Mouse (Mus musculus) erythroblast, adult 5-6 weeks (primary cell): ENCODE results near the gene Lsm12. TPM values are rescaled to one million over a fixed set of nuclear protein-coding genes. Genes with fewer than 3 reads are reported as not detected.

Experiments used
- ATAC-seq: replicated peaks from 2 replicates; pipeline ENCODE4 v1.8.0; 2016; ENCODE audit warnings: moderate number of reproducible peaks, mild to moderate bottlenecking, moderate TSS enrichment, inconsistent platforms; ENCODE audit not compliant: poor library complexity, low FRiP score, severe bottlenecking
- total RNA-seq, 2 experiments: library from RNA; stranded (forward) in 1 of 2; stranded (reverse) in 1 of 2; fragments of 150-400 nt in 1 of 2; fragments of 200-764, 138-1000 nt in 1 of 2; gene quantifications; 2 replicates each; pipeline versions ENCODE4 v1.2.3 to v1.2.4; 2015 to 2017; ENCODE audit warnings: low replicate concordance in 2 of 2

Gene Lsm12
- total RNA-seq, 2 experiments from 2014 or later, result 28.8 to 48.8 TPM

DNA sequence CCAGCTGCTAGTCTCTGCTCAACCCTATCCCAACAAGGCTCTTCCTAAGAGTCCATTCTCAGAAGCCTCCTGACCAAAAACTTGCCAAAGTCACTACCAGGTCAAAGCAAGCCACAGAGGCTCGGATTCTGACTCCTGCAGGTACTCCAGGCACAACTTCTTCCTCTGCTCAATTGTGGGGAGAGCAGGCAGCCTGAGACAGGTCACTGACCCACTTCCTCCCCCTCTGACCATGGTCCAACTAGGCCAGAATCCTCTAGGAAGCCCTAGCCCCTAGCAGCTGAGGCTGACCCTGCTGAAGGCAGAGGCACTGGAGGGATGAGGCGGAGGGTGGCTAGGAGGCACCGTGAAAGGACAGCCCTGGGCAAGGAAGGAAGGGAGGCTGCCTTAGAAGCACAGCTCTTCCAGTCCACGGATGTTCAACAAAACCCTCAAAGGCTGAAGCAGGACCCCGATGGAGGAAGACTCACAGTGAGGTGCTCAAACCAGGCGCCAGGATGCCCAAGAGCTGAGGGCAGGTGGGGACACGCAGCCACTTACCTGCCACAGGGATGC, 32.9 kb upstream of the Lsm12 start:
- ATAC-seq, result no peak

DNA sequence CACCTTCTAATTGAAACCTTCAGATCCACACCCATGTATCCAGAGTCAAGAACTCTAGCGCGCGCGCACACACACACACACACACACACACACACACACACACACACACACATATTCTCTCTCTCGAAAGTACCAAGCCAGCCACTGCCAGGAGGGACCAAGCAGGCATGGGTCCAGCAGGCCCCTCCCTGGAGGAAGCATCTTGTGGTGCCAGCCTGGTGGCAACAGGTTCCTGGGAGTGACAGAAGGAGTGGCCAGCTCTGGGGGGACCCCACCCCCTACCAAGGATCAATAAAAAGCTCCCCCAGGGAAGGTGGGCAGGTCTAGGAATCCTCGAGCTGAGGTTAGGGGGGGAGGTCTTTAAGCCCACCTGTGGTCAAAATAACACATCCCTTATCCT, 32.3 kb upstream of the Lsm12 start:
- ATAC-seq, result no peak

DNA sequence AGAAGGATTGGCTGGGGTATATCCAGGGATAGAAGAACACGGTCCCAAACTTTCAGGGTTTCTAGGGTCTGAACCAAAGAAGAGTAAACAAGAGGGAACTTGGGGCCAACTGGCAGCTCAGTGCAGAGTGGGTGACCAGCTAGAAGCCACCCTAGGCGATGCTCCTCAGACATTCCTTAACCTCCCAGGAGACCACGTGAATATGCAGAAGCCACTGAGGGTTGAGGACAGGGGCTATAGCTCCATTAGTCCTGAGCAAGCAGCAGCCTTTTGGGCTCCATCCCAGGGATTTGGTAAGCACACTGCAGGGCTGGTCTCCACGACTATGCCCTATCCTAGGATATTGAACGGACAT, 31.8 kb upstream of the Lsm12 start:
- no peak for ATAC-seq

DNA sequence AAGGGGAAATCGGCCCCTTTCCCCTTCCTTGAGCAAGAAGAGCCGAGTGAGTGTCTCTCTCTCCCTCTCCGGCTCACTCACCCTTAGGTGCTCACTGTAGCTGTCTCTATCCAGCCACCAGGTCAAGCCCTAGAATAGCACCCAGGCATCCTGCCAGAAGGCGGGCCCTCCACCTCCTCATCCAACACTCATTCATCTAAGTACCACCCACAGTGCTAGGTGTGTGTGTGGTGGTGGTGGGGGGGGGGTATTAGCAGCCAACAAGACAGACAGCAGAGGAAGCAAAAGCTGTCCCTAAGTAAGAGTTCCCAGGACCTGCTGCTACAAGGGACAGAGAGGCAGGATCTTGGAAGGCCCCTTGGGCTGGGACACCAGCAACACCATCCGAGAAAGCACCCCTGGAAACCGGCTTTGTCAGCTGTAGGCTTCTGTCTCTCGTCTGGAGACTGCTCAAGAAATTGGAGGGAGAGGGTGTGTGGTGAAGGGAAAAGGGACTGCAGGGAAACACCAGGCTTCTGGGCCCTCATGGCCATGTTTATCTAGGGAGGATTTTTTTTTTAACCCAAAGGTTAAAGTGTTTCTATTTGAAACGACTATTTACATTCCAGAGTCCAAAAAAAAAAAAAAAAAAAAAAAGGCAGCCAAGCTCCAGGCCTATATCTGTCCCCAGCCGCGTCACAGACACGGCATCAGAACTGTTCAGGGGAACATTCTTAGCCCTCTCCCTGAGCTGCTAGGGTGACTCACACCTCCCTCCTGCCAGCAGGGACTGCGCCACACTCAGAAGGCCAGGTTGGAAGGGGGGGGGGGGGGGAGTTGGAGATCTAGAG, 31.2 kb upstream of the Lsm12 start:
- no peak for ATAC-seq

DNA sequence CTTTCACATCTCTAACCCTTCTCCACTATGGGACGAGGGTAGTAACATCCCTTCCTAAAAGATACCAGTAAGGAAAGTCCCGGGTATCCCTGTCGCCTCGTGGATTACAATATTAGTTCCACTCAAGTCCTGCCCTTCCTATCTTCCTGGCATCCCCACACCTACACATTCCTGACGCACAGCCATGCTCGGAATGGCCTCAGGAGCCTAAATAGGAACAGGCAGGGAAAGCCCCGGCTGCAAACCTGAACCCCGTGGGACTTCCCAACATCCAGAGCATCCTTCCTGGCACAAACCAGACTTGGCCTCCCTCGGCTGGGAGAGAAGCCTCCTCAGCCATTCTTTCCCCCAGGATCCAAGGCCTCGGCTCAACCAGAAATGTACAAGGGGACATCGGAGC, 30.4 kb upstream of the Lsm12 start:
- no peak for ATAC-seq

- no peak for ATAC-seq
Measured at GRCm38 (mm10) chr11:102214430-102215156, 29.5 kb upstream of the Lsm12 start.

DNA sequence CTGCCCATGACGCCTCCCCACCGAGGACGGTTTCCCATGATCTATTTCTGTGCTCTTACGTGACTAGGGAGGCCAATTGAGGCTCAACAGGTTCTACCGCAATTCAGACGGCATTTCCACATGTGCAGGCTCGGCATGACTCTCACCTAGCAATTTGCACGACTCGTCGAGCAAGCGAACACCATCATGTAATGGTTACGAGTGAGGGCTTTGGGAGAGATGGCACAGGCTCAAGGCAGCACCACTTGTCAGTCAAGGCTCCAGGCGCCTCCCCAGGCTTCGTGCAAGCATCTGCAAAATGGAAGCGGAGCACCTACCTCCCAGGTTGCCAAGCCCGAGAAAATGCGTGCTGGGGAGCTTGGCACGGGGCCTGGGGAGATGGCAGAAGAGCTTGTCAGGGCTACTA, 26.8 kb upstream of the Lsm12 start:
- ATAC-seq, result no peak

DNA sequence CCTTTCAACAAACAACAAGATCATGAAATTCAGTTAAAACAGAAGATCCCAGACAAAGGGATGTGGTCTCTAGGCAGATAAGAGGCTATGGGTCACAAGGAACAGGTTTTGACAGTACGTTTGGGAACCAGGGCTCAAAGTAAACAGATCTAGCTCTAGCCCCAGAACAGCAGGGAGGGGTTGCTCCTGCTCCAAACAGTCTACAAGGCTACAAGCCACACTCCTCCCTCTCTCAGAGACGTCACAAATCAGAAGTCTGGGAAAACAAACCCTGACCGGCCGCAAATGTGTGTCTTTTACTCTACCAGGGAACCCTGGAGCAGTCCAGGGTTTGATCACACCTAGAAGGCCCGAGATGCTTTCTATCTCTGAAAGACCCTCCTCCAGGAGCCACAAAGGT, 25.9 kb upstream of the Lsm12 start:
- no peak for ATAC-seq

DNA sequence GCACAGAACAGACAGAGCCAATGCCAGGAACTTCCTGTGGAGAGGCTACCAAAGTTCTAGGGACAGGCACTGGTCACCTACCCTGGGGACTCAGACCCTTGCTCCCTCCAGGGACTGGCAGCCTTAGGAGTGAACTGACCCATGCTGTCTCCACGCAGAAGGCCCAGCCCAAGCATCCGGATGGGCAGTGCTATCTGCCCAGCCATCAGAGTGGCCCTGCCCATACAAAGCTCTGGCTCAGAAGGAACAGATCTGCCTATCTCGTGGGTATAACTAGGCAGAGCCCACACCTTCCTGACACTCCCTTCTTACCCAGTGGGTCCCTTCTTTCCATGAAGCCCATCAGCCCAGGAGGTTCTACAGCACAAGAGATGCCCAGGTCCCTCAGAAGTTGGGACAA, 25.1 kb upstream of the Lsm12 start:
- ATAC-seq, result no peak

DNA sequence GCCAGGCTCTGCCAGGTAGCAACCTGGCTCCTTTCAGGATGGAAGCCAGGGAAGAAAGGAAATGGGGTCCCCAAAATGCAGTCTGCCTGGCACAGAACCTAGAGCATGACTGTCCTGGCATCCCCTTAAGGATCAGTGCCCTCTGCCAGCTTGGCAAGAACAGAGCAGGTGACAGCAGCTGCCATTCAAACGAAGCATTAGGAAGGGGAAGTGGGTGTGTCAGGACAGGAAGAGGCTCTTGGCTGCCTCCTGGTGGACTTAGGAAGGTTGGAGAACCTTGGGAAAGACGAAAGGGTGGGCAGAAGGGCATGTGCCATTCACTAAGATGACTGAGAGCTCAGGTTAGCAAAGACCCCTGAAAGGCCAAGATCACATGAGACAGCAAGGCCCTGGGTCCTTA, 24.6 kb upstream of the Lsm12 start:
- ATAC-seq, result peak; percentile 32; the same call in 1 of the 2 replicates

DNA sequence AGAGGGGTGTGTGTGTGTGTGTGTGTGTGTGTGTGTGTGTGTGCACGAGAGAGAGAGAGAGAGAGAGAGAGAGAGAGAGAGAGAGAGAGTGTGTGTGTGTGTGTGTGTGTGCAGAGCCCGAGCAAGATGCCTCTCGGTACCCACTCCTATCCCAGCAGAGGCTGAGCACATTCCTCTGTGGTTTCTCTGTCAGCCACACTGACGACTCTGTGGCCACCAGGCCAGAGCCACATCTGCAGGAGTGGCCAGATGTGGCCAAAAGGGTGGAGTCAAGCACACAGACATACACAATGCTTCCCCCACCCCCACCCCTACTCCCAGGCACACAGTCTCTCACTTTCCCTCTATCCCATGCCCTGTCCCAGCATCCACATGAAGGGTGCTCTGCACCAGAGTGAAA, 23.8 kb upstream of the Lsm12 start:
- no peak for ATAC-seq

DNA sequence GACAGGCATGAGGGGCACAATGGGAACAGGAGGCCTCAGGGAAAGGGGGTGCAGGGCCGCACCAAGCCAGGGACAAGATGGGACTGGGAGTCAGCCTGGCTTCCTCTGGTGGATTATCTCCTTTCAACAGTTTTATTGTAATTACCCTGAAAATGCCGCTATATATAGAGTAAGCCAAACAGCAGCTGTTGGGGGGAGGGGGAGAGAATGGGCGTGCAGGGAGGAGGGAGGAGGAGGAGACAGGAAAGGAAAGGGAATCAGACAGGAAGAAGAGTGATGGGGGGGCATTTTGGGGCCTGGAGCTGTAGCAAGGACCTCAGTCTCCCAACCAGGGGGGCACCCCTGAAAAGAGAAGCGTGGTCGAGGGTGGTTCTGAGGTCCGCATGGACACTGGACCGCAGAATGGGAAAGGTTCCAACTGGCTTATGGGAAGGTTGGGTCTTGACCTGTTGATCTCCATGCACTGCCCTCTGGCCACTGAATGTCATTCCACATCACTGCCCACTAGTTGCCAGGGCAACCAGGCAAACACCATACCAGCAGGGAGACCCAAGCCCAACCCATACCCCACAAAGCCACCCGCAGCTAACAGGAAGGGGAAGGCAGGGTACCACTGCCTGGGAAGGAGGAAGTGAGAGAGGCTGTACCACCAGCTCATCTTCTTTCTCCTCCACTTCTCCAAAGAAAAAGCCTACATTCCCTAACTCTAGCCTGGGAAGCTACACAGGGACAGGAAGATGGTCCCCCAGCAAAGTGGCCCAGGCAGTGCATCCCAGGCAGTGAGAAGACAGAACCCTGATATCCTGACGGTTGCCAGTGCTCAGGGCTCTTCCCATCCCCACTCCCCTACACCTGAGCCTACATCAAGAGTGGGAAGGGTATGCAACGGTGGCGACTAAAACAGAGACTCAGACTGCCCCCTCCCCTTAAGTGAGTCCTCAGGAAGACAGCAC, 23.0 kb upstream of the Lsm12 start:
- no peak for ATAC-seq

DNA sequence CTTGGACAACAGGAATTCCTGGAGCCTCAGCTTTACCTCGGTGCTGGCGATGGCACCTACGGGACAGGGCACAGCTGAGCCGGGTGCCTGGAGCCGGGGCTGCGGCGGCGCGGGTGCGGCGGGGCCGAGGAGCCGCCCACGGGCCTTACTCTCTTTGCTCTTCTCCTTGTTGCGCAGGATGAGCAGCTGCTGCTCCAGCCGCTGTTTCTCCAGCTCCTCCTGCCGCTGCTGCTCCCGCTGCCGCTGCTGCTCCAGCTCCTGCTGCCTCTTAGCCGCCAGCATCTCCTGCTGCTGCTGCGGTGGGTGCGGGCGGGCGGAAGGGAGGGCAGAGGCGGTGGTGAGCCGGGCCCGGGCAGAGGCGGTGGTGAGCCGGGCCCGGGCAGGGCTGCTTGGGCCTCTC, 21.4 kb upstream of the Lsm12 start:
- ATAC-seq, result no peak

DNA sequence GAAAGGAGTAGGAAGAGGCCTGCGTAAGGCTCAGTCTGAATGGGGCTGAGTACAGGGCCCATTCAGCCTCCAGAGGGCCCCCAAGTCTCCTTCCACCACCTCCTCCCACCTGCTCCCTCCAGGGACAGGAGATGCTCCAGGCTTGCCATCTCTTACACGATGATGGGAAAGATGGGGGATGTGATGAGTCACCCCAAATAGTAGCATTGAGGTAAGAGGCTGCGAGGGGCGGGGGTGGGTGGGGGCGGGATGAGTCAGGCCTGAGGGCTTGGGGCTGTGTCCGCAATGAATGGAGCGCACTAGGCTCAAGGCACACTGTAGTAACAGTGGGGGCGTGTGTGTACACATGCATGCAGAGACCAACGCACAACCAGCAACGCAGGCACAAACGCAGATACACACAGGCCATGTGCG, 16.3 kb upstream of the Lsm12 start:
- no peak for ATAC-seq

DNA sequence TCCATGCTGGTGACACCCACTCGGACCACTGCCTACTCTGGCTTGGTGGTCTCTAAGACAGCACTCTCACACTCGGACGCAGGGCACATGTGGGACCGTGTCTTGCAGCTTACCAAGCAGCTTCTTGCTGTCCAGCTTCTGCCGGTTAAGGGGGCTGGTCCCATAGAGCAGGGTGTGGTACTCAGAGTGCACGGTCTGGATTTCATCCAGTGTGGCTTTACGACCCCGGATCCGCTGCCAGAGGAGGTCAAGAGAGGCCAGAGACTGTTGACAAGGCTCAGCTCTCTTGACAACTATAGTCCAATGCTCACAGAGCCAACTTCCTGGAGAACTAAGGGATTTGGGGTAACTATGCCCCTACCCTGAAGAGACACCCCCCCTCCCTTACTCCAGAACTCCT, 14.8 kb upstream of the Lsm12 start:
- no peak for ATAC-seq

DNA sequence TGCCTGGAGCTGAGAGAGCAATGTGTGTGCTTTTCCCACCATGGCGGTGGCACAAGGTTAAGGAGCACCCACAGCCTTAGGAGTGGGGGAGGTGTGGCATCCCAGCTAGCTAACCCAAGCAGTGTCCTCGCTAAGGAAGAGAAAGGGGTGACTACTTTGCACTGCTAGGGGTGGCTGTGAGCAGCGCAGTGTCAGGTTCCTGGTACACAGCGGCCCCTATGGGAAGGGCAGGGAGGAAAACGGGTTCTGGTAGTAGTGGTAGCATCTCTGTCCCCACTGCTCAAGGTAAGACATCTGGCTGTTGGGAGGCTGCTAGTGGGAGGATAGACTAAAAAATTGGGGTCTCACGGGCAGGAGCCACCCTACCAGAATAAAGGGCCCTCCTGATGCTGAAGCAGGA, 13.1 kb upstream of the Lsm12 start:
- no peak for ATAC-seq

DNA sequence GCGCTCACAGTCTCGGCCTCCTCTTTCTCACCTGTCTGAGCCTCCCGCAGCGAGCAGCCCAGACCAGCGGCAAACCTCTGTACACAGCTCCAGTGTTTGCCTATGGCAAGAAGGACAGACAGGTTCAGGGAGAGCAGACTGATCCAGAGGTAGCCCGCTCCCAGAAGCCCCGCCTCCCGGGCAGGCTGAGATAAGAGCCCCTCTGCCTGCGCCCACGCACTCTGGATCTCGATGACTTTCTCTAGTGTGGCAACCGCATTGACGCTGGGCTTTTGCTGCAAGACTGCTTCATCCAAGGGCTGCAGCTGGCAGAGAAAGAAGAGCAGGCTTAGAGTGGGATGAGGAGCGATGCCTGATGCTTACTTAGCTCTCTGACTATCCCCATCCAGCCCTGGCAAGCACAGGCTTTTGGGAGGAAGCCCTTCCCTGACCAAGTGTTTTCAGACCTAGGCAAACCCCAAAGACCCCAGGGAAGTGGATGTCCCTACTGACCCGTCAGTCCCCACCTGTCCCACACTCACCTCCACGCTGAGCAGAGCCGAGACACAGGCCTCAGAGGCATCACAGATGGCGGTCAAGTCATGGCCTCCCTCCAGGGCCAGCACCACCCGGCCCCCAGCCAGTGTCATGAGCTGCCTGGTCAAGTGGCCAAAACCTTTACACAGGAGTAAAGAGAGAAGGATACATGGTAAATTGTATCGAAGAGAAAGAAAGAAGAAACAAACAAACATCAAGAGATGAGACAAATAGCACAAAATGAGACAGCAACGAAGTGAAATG, 11.1 kb upstream of the Lsm12 start:
- ATAC-seq, result no peak

GRCm38 (mm10) chr11:102193657-102194440, 8.8 kb upstream of the Lsm12 start:
- ATAC-seq, result no peak

DNA sequence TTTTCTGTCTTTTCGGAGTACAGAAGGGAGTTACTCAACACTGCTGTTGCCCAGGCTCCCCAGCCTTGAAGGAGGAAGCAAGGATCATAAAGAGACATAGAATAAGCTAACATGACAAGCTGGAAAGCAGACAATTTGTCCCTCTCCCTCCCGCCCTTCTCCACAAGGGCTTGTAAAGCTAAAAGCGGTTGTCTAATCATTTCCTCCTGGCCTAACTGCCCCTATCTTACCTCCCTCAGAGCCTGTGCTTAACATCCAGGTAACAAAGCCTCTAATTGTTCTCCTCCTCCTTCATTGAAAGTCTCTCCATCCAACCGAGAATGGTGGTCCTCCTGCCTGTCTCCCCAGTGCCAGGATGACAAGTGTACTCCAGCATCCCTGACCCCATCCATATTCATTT, 5.8 kb upstream of the Lsm12 start:
- no peak for ATAC-seq
